ENCODE assay signal across 9 mouse cellular contexts in the genomic region with DNA sequence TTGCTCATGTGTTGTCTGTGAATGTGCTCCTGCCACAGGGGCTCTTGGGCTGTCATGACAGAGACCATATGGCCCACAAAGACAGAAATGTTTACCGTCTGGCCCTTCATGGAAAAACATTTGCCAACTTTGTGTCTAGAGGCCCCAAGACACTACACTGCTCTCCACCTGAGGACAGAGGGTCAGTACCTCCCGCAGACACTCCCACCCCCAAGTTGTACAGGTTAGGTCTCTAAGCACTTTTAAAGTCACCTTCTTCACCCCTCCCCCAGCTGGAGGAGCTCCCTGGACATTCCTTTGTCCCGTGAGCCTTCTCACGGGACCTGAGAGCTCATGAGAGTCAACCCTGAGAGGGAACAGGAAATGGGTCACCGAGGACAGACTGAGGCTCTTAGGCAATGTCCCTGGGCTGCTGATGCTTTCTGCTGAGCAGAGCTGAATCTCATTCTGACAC. TPM values are rescaled to one million over a fixed set of nuclear protein-coding genes. Genes with fewer than 3 reads are reported as not detected.
A peak's percentile ranks its signal among the peaks of the same experiment; 100 is the strongest.
DNase-seq lines count a peak whose midpoint lies in the region; ATAC-seq and TF ChIP-seq lines count a peak whose summit lies in the region.
"Had no signal": no experiment of that assay in that cellular context is flagged by ENCODE, and none has a peak within 500 bp of the region (broad histone marks: within the 10 kb centered on the region; RNA-seq: fewer than 3 reads in every experiment).

No protein-coding gene starts in this region.

- H3K27me3 ChIP-seq in embryonic facial prominence, embryonic 13.5 days, result no peaks in the 10 kb centered on the region
- no peaks in the 10 kb centered on the region for H3K27me3 ChIP-seq in kidney, embryonic 15.5 days
- no peaks in the 10 kb centered on the region for H3K27me3 ChIP-seq in thymus, adult 2 months (ENCODE audit: control insufficient read depth, insufficient read depth, low read length)
- H3K27me3 ChIP-seq: heart, embryonic 15.5 days had no signal

- peak; percentile 65 for DNase-seq in kidney, adult 11 months
- DNase-seq in kidney, postnatal 4 days, result no peak
- DNase-seq in thymus, adult 2 months, result no peak
- DNase-seq in left cerebral cortex, adult 11 months (ENCODE audit: low spot score), result no peak
- DNase-seq in spleen, postnatal 10 days (ENCODE audit: low spot score in 2 of 2), result no peak

- peaks cover 35% of the 10 kb centered on the region for H3K4me1 ChIP-seq in embryonic facial prominence, embryonic 13.5 days
- H3K4me1 ChIP-seq in kidney, embryonic 15.5 days, result peaks cover 39% of the 10 kb centered on the region
- H3K4me1 ChIP-seq in thymus, adult 2 months (replicated peaks; ENCODE audit: control insufficient read depth, insufficient read depth, low read length), result peaks cover 12% of the 10 kb centered on the region

- H3K9ac ChIP-seq in embryonic facial prominence, embryonic 13.5 days, result peak overlapping the region; percentile 12; the same call in 1 of the 2 replicates
- H3K9ac ChIP-seq in kidney, embryonic 15.5 days, result no peak overlapping the region
- H3K9ac ChIP-seq: heart, embryonic 15.5 days had no signal

- no peaks in the 10 kb centered on the region for H3K36me3 ChIP-seq in embryonic facial prominence, embryonic 13.5 days
- H3K36me3 ChIP-seq in kidney, embryonic 15.5 days, result no peaks in the 10 kb centered on the region
- H3K36me3 ChIP-seq in thymus, adult 2 months (ENCODE audit: control insufficient read depth, insufficient read depth, low read length), result peaks cover 52% of the 10 kb centered on the region
- H3K36me3 ChIP-seq: heart, embryonic 15.5 days had no signal

- H3K4me3 ChIP-seq in embryonic facial prominence, embryonic 13.5 days, result no peak overlapping the region
- no peak overlapping the region for H3K4me3 ChIP-seq in kidney, embryonic 15.5 days (replicated peaks)
- H3K4me3 ChIP-seq in thymus, adult 2 months (ENCODE audit: control insufficient read depth, insufficient read depth, low read length), result no peak overlapping the region
- H3K4me3 ChIP-seq: heart, embryonic 15.5 days had no signal

- no peak overlapping the region for H3K4me2 ChIP-seq in embryonic facial prominence, embryonic 13.5 days
- no peak overlapping the region for H3K4me2 ChIP-seq in kidney, embryonic 15.5 days
- H3K4me2 ChIP-seq: heart, embryonic 15.5 days had no signal

- WGBS in embryonic facial prominence, embryonic 13.5 days, result 39% methylated on average over 5 of the region's 5 CpGs
- WGBS in kidney, embryonic 15.5 days, result 28% methylated on average over 5 of the region's 5 CpGs
- WGBS in thymus, adult 2 months, result 84% methylated on average over 5 of the region's 5 CpGs

- no peak for TF ChIP-seq POLR2A in thymus, adult 2 months (IDR thresholded peaks at IDR 0.05; ENCODE audit: control insufficient read depth, extremely low read depth, insufficient read depth, low read length, poor library complexity)

- no peak for ATAC-seq in embryonic facial prominence, embryonic 13.5 days (ENCODE audit: insufficient number of reproducible peaks, insufficient read depth, low FRiP score, low TSS enrichment, low read depth)
- ATAC-seq in kidney, embryonic 15.5 days (replicated peaks; ENCODE audit: low FRiP score), result no peak
- peak; percentile 81 for ATAC-seq in megakaryocyte, adult 5-6 weeks (ENCODE audit: poor library complexity, severe bottlenecking)

- TF ChIP-seq CTCF in thymus, adult 2 months (IDR thresholded peaks at IDR 0.05; ENCODE audit: borderline replicate concordance, control insufficient read depth, extremely low read depth, insufficient read depth, low read length, poor library complexity), result no peak

- H3K9me3 ChIP-seq in embryonic facial prominence, embryonic 13.5 days, result no peaks in the 10 kb centered on the region
- H3K9me3 ChIP-seq in kidney, embryonic 15.5 days (replicated peaks), result no peaks in the 10 kb centered on the region
- H3K9me3 ChIP-seq: heart, embryonic 15.5 days had no signal

- H3K27ac ChIP-seq in embryonic facial prominence, embryonic 13.5 days, result no peak overlapping the region
- peak overlapping the region; percentile 48; the same call in 1 of the 2 replicates for H3K27ac ChIP-seq in kidney, embryonic 15.5 days
- no peak overlapping the region for H3K27ac ChIP-seq in thymus, adult 2 months (ENCODE audit: control insufficient read depth, insufficient read depth, low read length)
- H3K27ac ChIP-seq: heart, embryonic 15.5 days had no signal

RNA-seq across cellular contexts. Expression of a gene that starts 18.2 kb away (rescaled TPM):
- polyA plus RNA-seq in embryonic facial prominence, embryonic 13.5 days (2015; fragmentation: Nextera tagmentation; extraction: Ambion mirVana), result 3.6 and 4.5 TPM in 2 replicates
- 7.5 and 8.0 TPM in 2 replicates for polyA plus RNA-seq in kidney, embryonic 15.5 days (2015; fragmentation: Nextera tagmentation; extraction: Ambion mirVana)
- 30.6 and 32.3 TPM in 2 replicates for total RNA-seq in megakaryocyte, adult 5-6 weeks (2015)
- 32.2 and 33.5 TPM in 2 replicates for total RNA-seq in megakaryocyte, adult 5-6 weeks (2017)
- 207 and 214 TPM in 2 replicates for polyA plus RNA-seq in thymus, adult 2 months (2012; rRNA removed)

RNA-seq across cellular contexts. Expression of a gene that starts 36.3 kb away (rescaled TPM):
- polyA plus RNA-seq in embryonic facial prominence, embryonic 13.5 days (2015; fragmentation: Nextera tagmentation; extraction: Ambion mirVana), result 5.0 and 6.0 TPM in 2 replicates
- 15.0 and 15.4 TPM in 2 replicates for polyA plus RNA-seq in kidney, embryonic 15.5 days (2015; fragmentation: Nextera tagmentation; extraction: Ambion mirVana)
- 0.41 and 1.1 TPM in 2 replicates for total RNA-seq in megakaryocyte, adult 5-6 weeks (2015)
- 0.66 and 0.85 TPM in 2 replicates for total RNA-seq in megakaryocyte, adult 5-6 weeks (2017)
- polyA plus RNA-seq in thymus, adult 2 months (2012; rRNA removed), result 4.7 and 4.8 TPM in 2 replicates

RNA-seq across cellular contexts. Expression of a gene that starts 38.2 kb away (rescaled TPM):
- 66.2 and 74.4 TPM in 2 replicates for polyA plus RNA-seq in embryonic facial prominence, embryonic 13.5 days (2015; fragmentation: Nextera tagmentation; extraction: Ambion mirVana)
- polyA plus RNA-seq in kidney, embryonic 15.5 days (2015; fragmentation: Nextera tagmentation; extraction: Ambion mirVana), result 77.6 and 83.5 TPM in 2 replicates
- 387 and 430 TPM in 2 replicates for total RNA-seq in megakaryocyte, adult 5-6 weeks (2015)
- total RNA-seq in megakaryocyte, adult 5-6 weeks (2017), result 178 and 226 TPM in 2 replicates
- 99.7 and 108 TPM in 2 replicates for polyA plus RNA-seq in thymus, adult 2 months (2012; rRNA removed)

RNA-seq across cellular contexts. Expression of a gene that starts 39.8 kb away (rescaled TPM):
- polyA plus RNA-seq in embryonic facial prominence, embryonic 13.5 days (2015; fragmentation: Nextera tagmentation; extraction: Ambion mirVana), result 0.41 TPM in 1 of 2 replicates, not detected in the other
- polyA plus RNA-seq in kidney, embryonic 15.5 days (2015; fragmentation: Nextera tagmentation; extraction: Ambion mirVana), result 1.3 TPM in 2 replicates
- total RNA-seq in megakaryocyte, adult 5-6 weeks (2015), result 0.98 and 1.2 TPM in 2 replicates
- total RNA-seq in megakaryocyte, adult 5-6 weeks (2017), result 0.55 and 1.8 TPM in 2 replicates
- polyA plus RNA-seq in thymus, adult 2 months (2012; rRNA removed), result 3.0 and 3.2 TPM in 2 replicates

Comparison
In these comparisons a context has a peak if more than half of its experiments do, and no peak if none do; other contexts are left out.
1. RNA of a gene that starts 18.2 kb away (polyA plus RNA-seq): 207 to 214 TPM in thymus, adult 2 months; 7.5 to 8.0 TPM in kidney, embryonic 15.5 days and 3.6 to 4.5 TPM in embryonic facial prominence, embryonic 13.5 days; every median in the first group is over 10 times any median in the second.